Mouse (Mus musculus): ENCODE results near the gene 6330409D20Rik.
A peak's percentile ranks its signal among the peaks of the same experiment; 100 is the strongest.

The 6330409D20Rik gene

GRCm38 (mm10) chr2:32699680-32700079, 41.1 kb downstream of the 6330409D20Rik start:
- no peak for DNase-seq (ENCODE audit: low spot score in 2 of 2)

- no peak for DNase-seq (ENCODE audit: low spot score in 2 of 2)
Observed at GRCm38 (mm10) chr2:32694691-32695090, 46.1 kb downstream of the 6330409D20Rik start.

- peak; percentile 78 to 94 for DNase-seq (ENCODE audit: low spot score in 2 of 2)
Observed at GRCm38 (mm10) chr2:32693823-32694411, 46.9 kb downstream of the 6330409D20Rik start.

GRCm38 (mm10) chr2:32693282-32693681, 47.5 kb downstream of the 6330409D20Rik start:
- DNase-seq (ENCODE audit: low spot score in 2 of 2), result no peak

- DNase-seq (ENCODE audit: low spot score in 2 of 2), result no peak
Observed at GRCm38 (mm10) chr2:32692496-32692895, 48.3 kb downstream of the 6330409D20Rik start.

GRCm38 (mm10) chr2:32691041-32691440, 49.8 kb downstream of the 6330409D20Rik start:
- no peak for DNase-seq (ENCODE audit: low spot score in 2 of 2)

- DNase-seq (ENCODE audit: low spot score in 2 of 2), result peak; percentile 83 to 93
Observed at GRCm38 (mm10) chr2:32689420-32689819, 51.4 kb downstream of the 6330409D20Rik start.

GRCm38 (mm10) chr2:32687562-32687961, 53.3 kb downstream of the 6330409D20Rik start:
- DNase-seq (ENCODE audit: low spot score in 2 of 2), result no peak

GRCm38 (mm10) chr2:32686640-32687039, 54.2 kb downstream of the 6330409D20Rik start:
- DNase-seq (ENCODE audit: low spot score in 2 of 2), result no peak

GRCm38 (mm10) chr2:32685807-32686206, 55.0 kb downstream of the 6330409D20Rik start:
- no peak for DNase-seq (ENCODE audit: low spot score in 2 of 2)

GRCm38 (mm10) chr2:32684681-32685428, 56.0 kb downstream of the 6330409D20Rik start:
- no peak for DNase-seq (ENCODE audit: low spot score in 2 of 2)

- no peak for DNase-seq (ENCODE audit: low spot score in 2 of 2)
Observed at GRCm38 (mm10) chr2:32683701-32684100, 57.1 kb downstream of the 6330409D20Rik start.

GRCm38 (mm10) chr2:32682721-32683417, 57.9 kb downstream of the 6330409D20Rik start:
- DNase-seq (ENCODE audit: low spot score in 2 of 2), result no peak
